Mouse (Mus musculus) kidney, adult 2 months (tissue): ENCODE results near the gene Kif26b.

ENCODE experiments used
- CTCF ChIP-seq: fragments of 200-500 bp; conservative IDR thresholded peaks from 2 replicates; pipeline ENCODE4 v1.5.1; 2011; ENCODE audit warnings: low read depth, mild to moderate bottlenecking, control low read depth, low read length, moderate library complexity, mixed read lengths; ENCODE audit not compliant: insufficient read depth, insufficient read length
- POLR2A ChIP-seq: fragments of 200-500 bp; IDR thresholded peaks from one replicate; pipeline ENCODE4 v1.6.1; 2011; ENCODE audit warnings: low read depth, low read length, control low read depth

DNA sequence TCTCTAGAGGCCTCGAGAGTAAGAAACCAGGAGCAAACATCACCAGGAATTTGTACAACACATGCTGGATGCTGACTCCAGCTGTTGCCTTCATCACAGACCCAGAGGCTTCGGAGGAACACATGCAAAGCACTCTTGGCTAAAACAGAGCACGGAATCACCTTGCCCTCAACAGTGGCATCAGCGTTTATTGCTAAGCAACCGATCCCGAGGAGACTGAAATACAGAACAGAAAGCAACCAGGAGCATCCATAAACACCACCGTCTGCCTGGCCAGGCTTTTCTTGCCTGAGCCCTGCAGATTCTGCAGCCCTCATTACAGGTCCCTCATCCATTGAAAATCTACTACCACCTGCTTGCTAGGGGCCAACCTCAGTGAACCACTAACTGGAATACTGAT is 144.1 kb downstream of the Kif26b start:
- TF ChIP-seq POLR2A = no peak
- no peak for TF ChIP-seq CTCF
